Mouse (Mus musculus): ENCODE measurements around the gene Hs2st1. TPM values are rescaled to one million over a fixed set of nuclear protein-coding genes. Genes with fewer than 3 reads are reported as not detected.
A peak's percentile ranks its signal among the peaks of the same experiment; 100 is the strongest.

Hs2st1 gene
- total and polyA plus RNA-seq, 2 experiments, result 1.9 to 6.0 TPM

- Histone ChIP-seq H3K4me1 (ENCODE audit: control insufficient read depth, insufficient read depth, low read length) (peaks cover 31% of the 10 kb centered on the region), H3K27me3 (ENCODE audit: control insufficient read depth, insufficient read depth, low read length) (no peaks in the 10 kb centered on the region), H3K79me2 (ENCODE audit: control insufficient read depth, insufficient read depth, low read length) (peaks cover 28% of the 10 kb centered on the region; the same call in 1 of the 2 replicates), H3K9ac (ENCODE audit: low read depth, low read length) (no peak overlapping the region), H3K4me3 (ENCODE audit: insufficient read depth, low read depth, low read length) (0 out of 2 replicates have a peak overlapping the region, but pooled peaks have one; percentile 3), H3K36me3 (ENCODE audit: control insufficient read depth, insufficient read depth, low read length) (peaks cover 2% of the 10 kb centered on the region; the same call in 1 of the 2 replicates), H3K27ac (replicated peaks; ENCODE audit: insufficient read depth, low read depth, low read length) (peak overlapping the region; percentile 47)
- 23% methylated on average over 5 of the region's 5 CpGs for WGBS
- TF ChIP-seq CTCF (IDR thresholded peaks at IDR 0.05; ENCODE audit: low read depth, low read length), result no peak
- DNase-seq (ENCODE audit: extremely low read depth, low read depth, low spot score), result peak; percentile 79
These were observed 13.8 kb upstream of the Hs2st1 start for GRCm38 (mm10) chr3:144583789-144584188.

- Histone ChIP-seq H3K4me1 (ENCODE audit: control insufficient read depth, insufficient read depth, low read length) (peaks cover 38% of the 10 kb centered on the region), H3K4me3 (ENCODE audit: insufficient read depth, low read depth, low read length) (no peak overlapping the region), H3K27me3 (ENCODE audit: control insufficient read depth, insufficient read depth, low read length) (no peaks in the 10 kb centered on the region), H3K79me2 (ENCODE audit: control insufficient read depth, insufficient read depth, low read length) (peaks cover 21% of the 10 kb centered on the region; the same call in 1 of the 2 replicates), H3K9ac (ENCODE audit: low read depth, low read length) (no peak overlapping the region), H3K36me3 (ENCODE audit: control insufficient read depth, insufficient read depth, low read length) (peaks cover 3% of the 10 kb centered on the region; the same call in 1 of the 2 replicates), H3K27ac (replicated peaks; ENCODE audit: insufficient read depth, low read depth, low read length) (no peak overlapping the region)
- TF ChIP-seq POLR2A (IDR thresholded peaks at IDR 0.05; ENCODE audit: extremely low read depth, insufficient read depth, low read length), result no peak
- TF ChIP-seq CTCF (IDR thresholded peaks at IDR 0.05; ENCODE audit: low read depth, low read length), result no peak
- 67% methylated on average over 4 of the region's 4 CpGs for WGBS
- no peak for DNase-seq (ENCODE audit: extremely low read depth, low read depth, low spot score)
These were observed 12.3 kb upstream of the Hs2st1 start for GRCm38 (mm10) chr3:144582306-144582705.

- Histone ChIP-seq H3K4me1 (ENCODE audit: control insufficient read depth, insufficient read depth, low read length) (peaks cover 41% of the 10 kb centered on the region), H3K79me2 (ENCODE audit: control insufficient read depth, insufficient read depth, low read length) (peaks cover 20% of the 10 kb centered on the region; the same call in 1 of the 2 replicates), H3K27ac (replicated peaks; ENCODE audit: insufficient read depth, low read depth, low read length) (no peak overlapping the region), H3K9ac (ENCODE audit: low read depth, low read length) (no peak overlapping the region), H3K27me3 (ENCODE audit: control insufficient read depth, insufficient read depth, low read length) (no peaks in the 10 kb centered on the region), H3K4me3 (ENCODE audit: insufficient read depth, low read depth, low read length) (no peak overlapping the region), H3K36me3 (ENCODE audit: control insufficient read depth, insufficient read depth, low read length) (peaks cover 3% of the 10 kb centered on the region; the same call in 1 of the 2 replicates)
- no peak for TF ChIP-seq CTCF (IDR thresholded peaks at IDR 0.05; ENCODE audit: low read depth, low read length)
- no peak for TF ChIP-seq POLR2A (IDR thresholded peaks at IDR 0.05; ENCODE audit: extremely low read depth, insufficient read depth, low read length)
- DNase-seq (ENCODE audit: extremely low read depth, low read depth, low spot score), result no peak
- WGBS, result 70% methylated on average over 3 of the region's 3 CpGs
These were observed 11.9 kb upstream of the Hs2st1 start for GRCm38 (mm10) chr3:144581842-144582241.

GRCm38 (mm10) chr3:144580281-144580680 lies 10.3 kb upstream of the Hs2st1 start:
- H3K79me2 ChIP-seq (ENCODE audit: control insufficient read depth, insufficient read depth, low read length), result peaks cover 15% of the 10 kb centered on the region; the same call in 1 of the 2 replicates
- TF ChIP-seq POLR2A (IDR thresholded peaks at IDR 0.05; ENCODE audit: extremely low read depth, insufficient read depth, low read length), result no peak
- no peak for TF ChIP-seq CTCF (IDR thresholded peaks at IDR 0.05; ENCODE audit: low read depth, low read length)
- H3K4me3 ChIP-seq (ENCODE audit: insufficient read depth, low read depth, low read length), result no peak overlapping the region

GRCm38 (mm10) chr3:144579796-144580195 lies 9.8 kb upstream of the Hs2st1 start:
- Histone ChIP-seq H3K27ac (replicated peaks; ENCODE audit: insufficient read depth, low read depth, low read length) (peak overlapping the region; percentile 95), H3K9ac (ENCODE audit: low read depth, low read length) (peak overlapping the region; percentile 41; the same call in 1 of the 2 replicates), H3K79me2 (ENCODE audit: control insufficient read depth, insufficient read depth, low read length) (peaks cover 19% of the 10 kb centered on the region; the same call in 1 of the 2 replicates), H3K27me3 (ENCODE audit: control insufficient read depth, insufficient read depth, low read length) (no peaks in the 10 kb centered on the region), H3K36me3 (ENCODE audit: control insufficient read depth, insufficient read depth, low read length) (peaks cover 3% of the 10 kb centered on the region; the same call in 1 of the 2 replicates), H3K4me1 (ENCODE audit: control insufficient read depth, insufficient read depth, low read length) (peaks cover 34% of the 10 kb centered on the region), H3K4me3 (ENCODE audit: insufficient read depth, low read depth, low read length) (no peak overlapping the region)
- WGBS, result 17% methylated on average over 5 of the region's 5 CpGs
- TF ChIP-seq POLR2A (IDR thresholded peaks at IDR 0.05; ENCODE audit: extremely low read depth, insufficient read depth, low read length), result no peak
- no peak for TF ChIP-seq CTCF (IDR thresholded peaks at IDR 0.05; ENCODE audit: low read depth, low read length)
- DNase-seq (ENCODE audit: extremely low read depth, low read depth, low spot score), result peak; percentile 81

More at GRCm38 (mm10) chr3:144580281-144580680, 10.3 kb upstream of the Hs2st1 start:
- Histone ChIP-seq H3K4me1 (ENCODE audit: control insufficient read depth, insufficient read depth, low read length) (peaks cover 34% of the 10 kb centered on the region), H3K27ac (replicated peaks; ENCODE audit: insufficient read depth, low read depth, low read length) (peak overlapping the region; percentile 95), H3K27me3 (ENCODE audit: control insufficient read depth, insufficient read depth, low read length) (no peaks in the 10 kb centered on the region), H3K36me3 (ENCODE audit: control insufficient read depth, insufficient read depth, low read length) (peaks cover 3% of the 10 kb centered on the region; the same call in 1 of the 2 replicates), H3K9ac (ENCODE audit: low read depth, low read length) (no peak overlapping the region)
- DNase-seq (ENCODE audit: extremely low read depth, low read depth, low spot score), result no peak
- 36% methylated on average over 7 of the region's 7 CpGs for WGBS

- H3K36me3 ChIP-seq (ENCODE audit: control insufficient read depth, insufficient read depth, low read length), result peaks cover 3% of the 10 kb centered on the region; the same call in 1 of the 2 replicates
- H3K9ac ChIP-seq (ENCODE audit: low read depth, low read length), result no peak overlapping the region
- no peaks in the 10 kb centered on the region for H3K27me3 ChIP-seq (ENCODE audit: control insufficient read depth, insufficient read depth, low read length)
- TF ChIP-seq POLR2A (IDR thresholded peaks at IDR 0.05; ENCODE audit: extremely low read depth, insufficient read depth, low read length) (no peak), CTCF (IDR thresholded peaks at IDR 0.05; ENCODE audit: low read depth, low read length) (no peak)
- H3K4me1 ChIP-seq (ENCODE audit: control insufficient read depth, insufficient read depth, low read length), result peaks cover 27% of the 10 kb centered on the region
- H3K79me2 ChIP-seq (ENCODE audit: control insufficient read depth, insufficient read depth, low read length), result peaks cover 22% of the 10 kb centered on the region; the same call in 1 of the 2 replicates
- H3K27ac ChIP-seq (replicated peaks; ENCODE audit: insufficient read depth, low read depth, low read length), result 0 out of 2 replicates have a peak overlapping the region, but pooled peaks have one; percentile 1
- no peak overlapping the region for H3K4me3 ChIP-seq (ENCODE audit: insufficient read depth, low read depth, low read length)
- 92% methylated on average over 4 of the region's 4 CpGs for WGBS
- no peak for DNase-seq (ENCODE audit: extremely low read depth, low read depth, low spot score)
These were observed 8.9 kb upstream of the Hs2st1 start for GRCm38 (mm10) chr3:144578921-144579320.
